Mouse (Mus musculus) cerebellum, adult 9-10 months (tissue): Measurements from ENCODE around the gene Man2b1.
"Not testable (repeated sequence)": the region's sequence is repeated elsewhere in the genome, so short reads cannot be mapped to it uniquely, and the experiment has no call there.

Source experiments
- DNase-seq: peaks from one replicate; pipeline ENCODE4 v3.0.0; 2022

Man2b1 gene

DNA sequence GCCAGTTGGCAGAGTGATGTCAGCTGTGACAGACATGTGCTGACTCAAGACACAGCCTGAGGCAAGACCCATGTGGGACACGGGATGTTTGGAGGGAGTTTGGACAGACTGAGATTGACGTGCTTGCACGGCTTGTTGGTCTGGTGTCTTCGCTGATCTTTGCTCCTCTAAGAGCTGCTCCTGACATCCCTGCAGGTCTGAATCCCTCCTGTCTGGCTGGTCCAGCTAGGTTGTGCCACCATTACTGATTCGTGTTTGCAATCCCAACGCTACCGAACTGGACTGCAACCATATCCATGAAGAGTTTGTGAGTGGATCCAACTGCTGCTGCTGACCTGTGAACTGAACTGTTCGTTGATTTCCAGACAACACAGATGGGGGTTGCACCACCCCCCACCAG lies 40.6 kb downstream of the Man2b1 start:
- no peak for DNase-seq

DNA sequence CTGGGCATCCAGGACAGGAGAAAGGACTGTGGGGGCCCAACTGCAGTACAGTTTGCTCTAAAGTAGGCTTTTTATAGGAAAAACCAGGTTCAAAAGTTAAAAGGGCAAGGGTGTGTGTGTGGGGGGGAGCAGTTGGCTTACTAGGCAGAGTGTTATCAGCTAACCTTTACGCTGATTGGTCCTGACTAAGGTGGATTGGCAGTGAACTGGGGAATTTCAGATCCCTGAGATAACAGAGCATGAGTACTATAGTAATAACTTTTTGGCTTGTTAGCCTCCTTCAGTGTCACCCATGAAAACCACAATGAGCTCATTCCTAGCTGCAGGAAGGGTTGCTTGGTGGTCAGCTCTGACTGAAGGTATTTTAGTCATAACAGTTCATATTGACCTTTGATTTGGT lies 49.3 kb downstream of the Man2b1 start:
- DNase-seq: no peak

DNA sequence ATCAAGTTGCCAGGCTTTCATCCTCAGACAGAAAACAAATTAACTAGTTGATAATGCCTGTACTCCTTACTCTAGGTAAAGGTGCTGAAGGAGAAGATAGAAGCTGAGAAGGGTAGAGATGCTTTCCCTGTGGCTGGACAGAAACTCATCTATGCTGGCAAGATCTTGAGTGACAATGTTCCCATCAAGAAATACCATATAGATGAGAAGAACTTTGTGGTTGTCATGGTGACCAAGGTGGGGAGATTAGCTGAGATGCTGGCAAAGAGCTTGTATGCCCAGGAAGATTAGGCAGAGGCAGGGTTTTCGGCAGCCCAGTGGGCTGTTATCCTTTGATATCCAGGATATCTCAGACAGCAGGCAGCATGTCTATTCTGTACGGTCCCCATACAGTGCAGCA lies 52.6 kb downstream of the Man2b1 start:
- not testable (repeated sequence) for DNase-seq

GRCm38 (mm10) chr8:85142516-85142915 lies 59.4 kb downstream of the Man2b1 start:
- no peak for DNase-seq
